Mouse (Mus musculus) A20 (cell line): Measurements from ENCODE around the gene Rab1a.
"Not testable (repeated sequence)": the region's sequence is repeated elsewhere in the genome, so short reads cannot be mapped to it uniquely, and the experiment has no call there.

Experiments
- DNase-seq: peaks from one replicate; pipeline ENCODE4 v3.0.0-alpha.2; 2011; ENCODE audit warnings: low read depth, low spot score

The Rab1a gene

GRCm38 (mm10) chr11:20200713-20201575, at the start of gene Rab1a:
Gene Rab1a, plus strand, starts transcription at chr11:20201432.
- peak; percentile 100 for DNase-seq

- DNase-seq = no peak
These were observed 48.9 kb upstream of the Rab1a start for GRCm38 (mm10) chr11:20152107-20152901.

GRCm38 (mm10) chr11:20153542-20153941, 47.7 kb upstream of the Rab1a start:
- DNase-seq = not testable (repeated sequence)

GRCm38 (mm10) chr11:20158879-20159278, 42.4 kb upstream of the Rab1a start:
- no peak for DNase-seq

GRCm38 (mm10) chr11:20164979-20165867, 36.0 kb upstream of the Rab1a start:
- DNase-seq = no peak

GRCm38 (mm10) chr11:20165991-20166390, 35.2 kb upstream of the Rab1a start:
- no peak for DNase-seq

GRCm38 (mm10) chr11:20166476-20166875, 34.8 kb upstream of the Rab1a start:
- DNase-seq = not testable (repeated sequence)

- DNase-seq = no peak
These were observed 32.3 kb upstream of the Rab1a start for GRCm38 (mm10) chr11:20168972-20169371.

- DNase-seq = no peak
These were observed 14.0 kb upstream of the Rab1a start for GRCm38 (mm10) chr11:20187271-20187670.

GRCm38 (mm10) chr11:20193100-20193736, 8.0 kb upstream of the Rab1a start:
- no peak for DNase-seq

- DNase-seq = no peak
These were observed 449 bp downstream of the Rab1a start for GRCm38 (mm10) chr11:20201661-20202101.

- peak; percentile 45 for DNase-seq
These were observed 1.2 kb downstream of the Rab1a start for GRCm38 (mm10) chr11:20202299-20203011.

GRCm38 (mm10) chr11:20204321-20204720, 3.1 kb downstream of the Rab1a start:
- no peak for DNase-seq

GRCm38 (mm10) chr11:20204870-20205446, 3.7 kb downstream of the Rab1a start:
- DNase-seq = no peak

GRCm38 (mm10) chr11:20205538-20205937, 4.3 kb downstream of the Rab1a start:
- no peak for DNase-seq

- no peak for DNase-seq
These were observed 5.5 kb downstream of the Rab1a start for GRCm38 (mm10) chr11:20206626-20207223.

- no peak for DNase-seq
These were observed 6.4 kb downstream of the Rab1a start for GRCm38 (mm10) chr11:20207589-20207988.

GRCm38 (mm10) chr11:20211838-20212237, 10.6 kb downstream of the Rab1a start:
- no peak for DNase-seq

GRCm38 (mm10) chr11:20214779-20215178, 13.5 kb downstream of the Rab1a start:
- DNase-seq = peak; percentile 27

- peak; percentile 47 for DNase-seq
These were observed 15.2 kb downstream of the Rab1a start for GRCm38 (mm10) chr11:20216415-20216814.
